Mouse (Mus musculus): Measurements from ENCODE around the gene Krt79.

Gene Krt79

GRCm38 (mm10) chr15:101940274-101940829 is at the start of gene Krt79:
Gene Krt79, minus strand, starts transcription at chr15:101940324.
- no peak for DNase-seq

GRCm38 (mm10) chr15:101988714-101989113 is 48.6 kb upstream of the Krt79 start:
- no peak for DNase-seq

- peak; percentile 82 to 90 for DNase-seq
Measured at GRCm38 (mm10) chr15:101988119-101988518, 48.0 kb upstream of the Krt79 start.

DNA sequence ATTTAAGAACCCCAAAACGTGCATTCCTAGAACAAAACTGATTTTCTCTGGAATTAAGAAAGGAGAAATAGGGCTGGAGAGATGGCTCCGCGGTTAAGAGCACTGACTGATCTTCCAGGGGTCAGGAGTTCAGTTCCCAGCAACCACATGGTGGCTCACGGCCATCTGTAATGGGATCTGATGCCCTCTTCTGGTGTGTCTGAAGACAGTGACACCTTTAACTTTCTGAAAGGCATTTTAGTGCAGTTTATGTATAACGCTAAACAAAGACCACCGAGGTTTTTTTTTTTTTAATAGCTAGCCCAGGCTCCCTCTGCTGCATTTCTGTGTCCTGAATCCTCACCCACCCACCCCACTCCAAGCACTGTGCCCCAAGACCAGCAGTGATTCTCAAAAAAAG is 44.6 kb upstream of the Krt79 start:
- DNase-seq = no peak

DNA sequence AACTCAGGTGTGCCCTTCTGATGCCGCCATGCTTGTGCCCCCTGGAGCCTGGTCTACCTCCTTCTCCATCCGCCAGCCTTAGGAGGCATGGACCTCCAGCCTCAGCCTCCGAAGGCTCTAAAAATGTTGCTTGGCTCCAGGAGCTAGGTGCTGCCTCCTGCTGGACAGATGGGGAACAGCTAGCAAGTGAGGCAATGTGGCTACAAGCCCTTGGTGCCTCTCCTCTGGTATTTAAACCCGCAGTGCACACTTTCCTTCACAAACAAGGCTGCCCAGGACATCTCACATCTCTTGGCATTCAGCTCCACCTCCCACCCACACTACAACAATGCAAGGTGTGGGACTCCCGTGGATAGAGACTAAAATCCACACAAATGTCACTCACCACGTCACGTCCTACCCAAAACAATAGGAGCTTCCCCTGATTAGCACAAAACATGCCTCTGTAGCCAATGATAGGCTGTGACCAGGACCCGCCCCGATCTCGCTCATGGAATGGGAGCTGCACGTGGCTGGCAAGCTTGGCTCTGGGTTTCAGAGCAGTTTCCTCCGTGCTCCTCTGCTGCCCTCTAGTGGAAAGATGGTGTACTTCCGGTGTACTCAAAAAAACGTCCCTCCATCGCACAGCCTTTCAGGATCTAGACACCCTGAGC is 44.0 kb upstream of the Krt79 start:
- peak; percentile 84 to 91 for DNase-seq

DNA sequence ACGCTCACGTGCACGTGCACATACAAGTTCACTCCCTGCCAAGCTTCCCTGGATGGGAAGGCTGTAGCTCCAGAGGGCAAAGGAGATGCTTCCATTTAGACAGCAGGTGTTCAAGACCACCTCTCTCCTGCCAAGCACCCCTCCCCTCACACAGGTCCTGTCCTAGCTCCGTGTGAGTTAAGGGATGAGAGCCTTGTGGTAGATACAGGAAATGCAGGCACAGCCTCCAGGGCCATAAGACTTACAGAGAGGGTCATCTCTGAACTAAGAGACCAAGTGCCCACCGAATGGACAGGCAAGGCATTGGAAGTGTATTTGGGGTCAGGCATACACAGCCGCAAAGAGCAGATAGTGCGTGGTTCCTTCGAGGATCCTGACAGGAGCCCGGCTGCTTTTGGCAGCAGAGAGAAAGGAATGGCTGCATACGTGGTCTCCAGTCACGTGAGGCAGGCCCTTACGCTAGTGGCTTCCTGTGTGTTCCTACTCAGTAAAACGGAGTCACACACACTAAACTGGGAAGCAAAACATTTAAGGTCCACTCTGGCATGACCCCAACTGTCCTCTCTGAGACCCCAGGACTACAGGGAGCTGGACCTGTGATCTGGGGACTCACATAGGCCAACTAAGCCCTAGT is 43.3 kb upstream of the Krt79 start:
- peak in 1 of 2 experiments; percentile 9 for DNase-seq

- DNase-seq = no peak
Measured at GRCm38 (mm10) chr15:101980849-101981248, 40.7 kb upstream of the Krt79 start.

DNA sequence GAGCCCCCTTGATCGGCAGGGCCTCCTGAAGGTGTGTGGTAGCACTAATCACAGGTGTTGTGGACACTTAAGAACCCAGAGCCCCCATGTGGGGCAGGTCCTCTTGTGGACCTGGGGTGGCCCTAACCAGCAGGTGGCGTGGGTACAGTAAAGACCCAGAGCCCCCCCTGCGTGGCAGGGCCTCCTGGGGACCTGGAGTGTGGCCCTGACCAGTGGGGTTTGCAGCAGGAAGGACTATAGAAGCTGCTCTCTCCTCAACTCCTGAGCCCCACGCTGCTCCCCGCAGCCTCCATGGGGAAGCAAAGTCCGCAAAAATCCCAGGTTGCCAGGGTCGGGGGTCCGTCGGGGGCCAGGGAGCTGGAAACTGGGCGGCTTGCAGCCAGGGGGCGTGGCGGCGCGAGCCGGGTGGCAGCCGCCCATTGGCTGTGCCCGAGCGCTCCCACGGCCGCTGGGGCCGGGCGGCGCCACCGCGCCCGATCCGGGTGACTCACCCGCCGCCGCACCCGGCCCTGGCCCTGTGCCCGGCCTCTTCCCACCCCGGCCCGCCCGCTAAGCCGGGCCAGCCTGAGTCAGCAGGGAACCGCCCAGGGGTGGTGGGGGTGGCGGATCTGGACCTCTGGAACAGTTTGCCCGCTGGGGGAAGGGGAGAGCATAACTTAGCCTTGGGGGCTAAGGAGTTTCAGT is 37.1 kb upstream of the Krt79 start:
- DNase-seq = peak; percentile 47 to 67

DNA sequence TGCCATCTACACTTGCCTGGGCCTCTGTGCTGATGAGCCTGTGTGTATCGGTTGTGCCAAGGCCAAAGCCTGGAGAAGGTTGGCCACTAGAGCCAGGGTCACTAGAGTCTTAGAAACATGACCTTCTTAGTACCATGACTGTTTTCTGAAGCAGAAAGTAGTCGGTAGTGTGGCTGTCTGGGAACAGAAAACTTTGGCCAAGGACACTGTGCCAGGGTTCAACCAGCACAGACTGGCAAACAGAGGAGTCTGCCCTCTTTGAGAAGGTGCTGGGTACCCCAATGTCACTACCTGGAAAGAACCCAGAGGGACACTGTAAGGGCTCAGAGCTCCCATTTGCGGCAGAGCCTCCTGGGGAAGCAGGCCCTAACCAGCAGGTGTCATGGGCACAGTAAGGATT is 36.5 kb upstream of the Krt79 start:
- DNase-seq = no peak

- no peak for DNase-seq
Measured at GRCm38 (mm10) chr15:101976023-101976422, 35.9 kb upstream of the Krt79 start.

GRCm38 (mm10) chr15:101974083-101974845 is 34.1 kb upstream of the Krt79 start:
- DNase-seq = no peak

- DNase-seq = peak; percentile 86 to 90
Measured at GRCm38 (mm10) chr15:101973414-101974077, 33.4 kb upstream of the Krt79 start.

DNA sequence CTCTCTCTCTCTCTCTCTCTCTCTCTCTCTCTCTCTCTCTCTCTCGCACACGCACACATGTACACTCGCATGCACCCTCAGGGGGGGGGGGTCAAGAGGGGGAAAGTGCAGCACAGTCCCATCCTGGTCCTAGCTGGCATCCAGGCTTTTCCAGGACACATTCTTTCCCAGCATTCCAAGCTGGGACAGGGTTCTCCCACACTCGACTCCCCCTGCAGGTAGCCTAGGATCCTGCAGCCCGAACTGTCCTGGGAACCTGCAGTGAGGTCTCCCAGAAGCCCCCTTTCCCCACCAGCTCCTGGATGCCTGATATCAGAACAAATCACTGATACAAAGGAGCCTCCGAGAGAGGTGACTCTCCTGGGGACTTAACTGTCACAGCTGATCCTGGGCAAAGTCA is 30.4 kb upstream of the Krt79 start:
- no peak for DNase-seq

GRCm38 (mm10) chr15:101966808-101967207 is 26.7 kb upstream of the Krt79 start:
- DNase-seq = no peak

- DNase-seq = no peak
Measured at GRCm38 (mm10) chr15:101958891-101959290, 18.8 kb upstream of the Krt79 start.

GRCm38 (mm10) chr15:101954187-101954586 is 14.1 kb upstream of the Krt79 start, which contains the start of gene Krt78:
Gene Krt78, minus strand, starts transcription at chr15:101954287.
- DNase-seq = no peak

GRCm38 (mm10) chr15:101952733-101953474 is 12.8 kb upstream of the Krt79 start:
- DNase-seq = no peak

GRCm38 (mm10) chr15:101945430-101945829 is 5.3 kb upstream of the Krt79 start:
- DNase-seq = no peak

- DNase-seq = no peak
Measured at GRCm38 (mm10) chr15:101941948-101942347, 1.8 kb upstream of the Krt79 start.

DNA sequence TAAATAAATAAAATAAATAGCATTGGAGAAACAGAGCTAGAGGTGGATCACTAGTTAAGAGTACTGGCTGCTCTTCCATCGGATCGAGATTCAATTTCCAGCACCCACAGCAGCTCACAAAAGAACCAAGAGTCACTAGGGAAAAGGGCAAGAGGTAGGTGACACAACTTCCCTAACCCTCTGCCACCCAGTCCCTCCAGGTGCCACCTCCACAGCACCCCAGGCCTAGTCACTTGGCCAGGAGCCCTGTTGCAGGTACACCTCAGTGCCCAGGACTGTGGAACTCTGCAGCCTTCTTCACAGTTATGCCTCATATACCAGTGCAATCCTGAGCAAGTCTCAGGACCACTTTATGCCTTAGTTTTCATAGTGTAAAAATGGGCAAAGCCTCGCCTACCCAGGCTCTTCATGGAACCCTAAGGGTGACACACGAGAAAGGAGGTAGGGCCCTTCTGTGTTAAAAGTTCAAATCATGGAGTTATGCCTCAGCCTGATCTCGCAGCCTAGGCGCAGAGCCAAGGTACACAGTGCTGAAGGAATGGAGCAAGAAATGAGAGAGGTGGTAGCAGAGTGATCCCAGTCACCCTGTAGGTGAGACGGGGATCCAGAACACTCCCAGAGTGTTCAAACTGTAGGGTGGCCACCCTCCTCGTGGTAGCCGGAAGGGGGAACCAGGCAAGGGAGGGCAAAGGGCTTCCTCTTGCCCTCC is 1.4 kb downstream of the Krt79 start:
- no peak for DNase-seq

DNA sequence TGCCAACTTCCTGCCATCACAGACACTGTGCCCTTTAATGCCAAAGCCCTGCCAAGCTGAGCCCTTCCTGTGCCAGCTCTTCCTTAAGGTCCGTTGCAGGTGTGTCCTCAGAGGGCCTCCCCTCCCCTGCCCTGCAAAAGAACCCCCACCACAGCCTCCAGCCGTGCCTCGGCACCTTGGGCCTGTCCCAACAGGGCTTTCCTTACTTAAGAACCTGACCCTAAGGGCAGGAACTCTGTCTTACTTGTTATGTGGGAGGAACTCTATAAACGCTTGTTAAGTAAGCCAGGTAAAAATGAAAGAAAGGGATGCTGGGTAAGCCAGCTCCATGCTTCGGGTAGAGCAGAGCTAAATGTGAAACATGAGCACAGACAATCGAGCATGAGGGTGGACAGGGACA is 7.1 kb downstream of the Krt79 start:
- no peak for DNase-seq

All from cerebellum, postnatal 36 days (tissue).